Mouse (Mus musculus) liver, embryonic 13.5 days (tissue): ENCODE measurements around the gene Nid2. TPM values are rescaled to one million over a fixed set of nuclear protein-coding genes. Genes with fewer than 3 reads are reported as not detected.

ENCODE experiments used
- ATAC-seq: fragments of 200-750 bp; cut with Nextera tagmentation; 2 replicates; pipeline ENCODE4 v1.8.0; 2017; ENCODE audit warnings: low read depth, mild to moderate bottlenecking, moderate number of reproducible peaks, moderate library complexity
- DNase-seq: peaks from one replicate; pipeline ENCODE4 v3.0.0; 2022
- H3K27ac ChIP-seq: fragments of 300-500 bp; sonication (generic); 2 replicates; pipeline ENCODE4 v1.5.1; 2015; ENCODE audit warnings: moderate library complexity, mild to moderate bottlenecking, inconsistent platforms
- H3K27me3 ChIP-seq: fragments of 300-500 bp; sonication (generic); 2 replicates; pipeline ENCODE4 v1.6.1; 2015; ENCODE audit warnings: mild to moderate bottlenecking, inconsistent platforms
- H3K36me3 ChIP-seq: fragments of 300-500 bp; sonication (generic); 2 replicates; pipeline ENCODE4 v1.6.1; 2015; ENCODE audit warnings: mild to moderate bottlenecking, inconsistent platforms
- H3K4me1 ChIP-seq: fragments of 300-500 bp; sonication (generic); replicated peaks from 2 replicates; pipeline ENCODE4 v1.6.1; 2015; ENCODE audit warnings: inconsistent platforms
- H3K4me2 ChIP-seq: fragments of 300-500 bp; sonication (generic); 2 replicates; pipeline ENCODE4 v1.6.1; 2015; ENCODE audit warnings: inconsistent platforms, mild to moderate bottlenecking, moderate library complexity
- H3K4me3 ChIP-seq: fragments of 300-500 bp; sonication (generic); replicated peaks from 2 replicates; pipeline ENCODE4 v1.5.1; 2015; ENCODE audit warnings: mild to moderate bottlenecking, inconsistent platforms
- H3K9ac ChIP-seq: fragments of 300-500 bp; sonication (generic); 2 replicates; pipeline ENCODE4 v1.6.1; 2015; ENCODE audit warnings: mild to moderate bottlenecking, inconsistent platforms
- H3K9me3 ChIP-seq: fragments of 300-500 bp; sonication (generic); replicated peaks from 2 replicates; pipeline ENCODE4 v1.6.1; 2016; ENCODE audit warnings: inconsistent platforms
- WGBS: fragments of 180-500 bp; shearing (Covaris S2); methylation state at CpG from one replicate; pipeline ENCODE4 v1.1.7; 2015; ENCODE audit not compliant: insufficient replicate concordance; 5-methylcytosine and 5-hydroxymethylcytosine counted together
- polyA plus RNA-seq: library from polyadenylated mRNA; unstranded; fragments of >200 nt; fragmentation: Nextera tagmentation; extraction: Ambion mirVana; gene quantifications from 2 replicates; pipeline ENCODE4 v1.2.1, GENCODE M21; 2015

Nid2 gene
- polyA plus RNA-seq: 13.9 and 16.5 TPM in 2 replicates

GRCm38 (mm10) chr14:19751025-19751771 lies at the start of gene Nid2:
Gene Nid2 (plus strand): TSS chr14:19751265.
- under 1% methylated on average over 45 of the region's 45 CpGs for WGBS
- Histone ChIP-seq H3K27me3 (peaks cover 45% of the 10 kb centered on the region), H3K9ac (peak within 1 kb of the TSS; percentile 58), H3K4me1 (peaks cover 20% of the 10 kb centered on the region), H3K9me3 (no peaks in the 10 kb centered on the region), H3K36me3 (no peaks in the 10 kb centered on the region), H3K27ac (no peak within 1 kb of the TSS), H3K4me2 (peak within 1 kb of the TSS; percentile 77), H3K4me3 (peak within 1 kb of the TSS; percentile 60)
- peak; percentile 41 for DNase-seq
- peak; percentile 89 for ATAC-seq

GRCm38 (mm10) chr14:19701546-19701945 lies 49.5 kb upstream of the Nid2 start:
- H3K4me3 ChIP-seq: no peak overlapping the region
- no peak overlapping the region for H3K27ac ChIP-seq
- no peak overlapping the region for H3K4me2 ChIP-seq
- H3K9me3 ChIP-seq: no peaks in the 10 kb centered on the region
- H3K36me3 ChIP-seq: no peaks in the 10 kb centered on the region
- ATAC-seq: no peak
- H3K27me3 ChIP-seq: 0 out of 2 replicates have a peak, but pooled peaks cover 3% of the 10 kb centered on the region
- peaks cover under 1% of the 10 kb centered on the region; the same call in 1 of the 2 replicates for H3K4me1 ChIP-seq
- no peak for DNase-seq
- no peak overlapping the region for H3K9ac ChIP-seq

GRCm38 (mm10) chr14:19705649-19706048 lies 45.4 kb upstream of the Nid2 start:
- ATAC-seq: 0 out of 2 replicates have a peak, but pooled peaks have one; percentile 34
- Histone ChIP-seq H3K4me1 (peaks cover 10% of the 10 kb centered on the region), H3K4me3 (no peak overlapping the region), H3K4me2 (no peak overlapping the region), H3K9me3 (no peaks in the 10 kb centered on the region), H3K36me3 (no peaks in the 10 kb centered on the region), H3K27me3 (0 out of 2 replicates have a peak, but pooled peaks cover 3% of the 10 kb centered on the region), H3K27ac (no peak overlapping the region), H3K9ac (no peak overlapping the region)
- peak; percentile 34 for DNase-seq
- WGBS: 6% methylated on average over 16 of the region's 16 CpGs

- no peak for ATAC-seq
- no peak overlapping the region for H3K27ac ChIP-seq
- WGBS: under 1% methylated on average over 5 of the region's 5 CpGs
Observed at GRCm38 (mm10) chr14:19706454-19706853, 44.6 kb upstream of the Nid2 start.

GRCm38 (mm10) chr14:19706997-19707396 lies 44.1 kb upstream of the Nid2 start:
- Histone ChIP-seq H3K4me1 (peaks cover 10% of the 10 kb centered on the region), H3K27ac (no peak overlapping the region; the same call in 1 of the 2 replicates), H3K27me3 (0 out of 2 replicates have a peak, but pooled peaks cover 3% of the 10 kb centered on the region), H3K4me2 (no peak overlapping the region), H3K36me3 (no peaks in the 10 kb centered on the region), H3K4me3 (no peak overlapping the region), H3K9me3 (no peaks in the 10 kb centered on the region), H3K9ac (no peak overlapping the region)
- 36% methylated on average over 2 of the region's 2 CpGs for WGBS
- no peak for ATAC-seq
- no peak for DNase-seq

More at GRCm38 (mm10) chr14:19706454-19706853, 44.6 kb upstream of the Nid2 start:
- Histone ChIP-seq H3K9me3 (no peaks in the 10 kb centered on the region), H3K9ac (no peak overlapping the region), H3K36me3 (no peaks in the 10 kb centered on the region), H3K4me3 (no peak overlapping the region), H3K4me1 (peaks cover 10% of the 10 kb centered on the region), H3K27me3 (0 out of 2 replicates have a peak, but pooled peaks cover 3% of the 10 kb centered on the region), H3K4me2 (no peak overlapping the region)
- DNase-seq: peak; percentile 29

GRCm38 (mm10) chr14:19707721-19708507 lies 43.2 kb upstream of the Nid2 start:
- H3K9me3 ChIP-seq: no peaks in the 10 kb centered on the region
- H3K4me3 ChIP-seq: peak overlapping the region; percentile 41
- 0 out of 2 replicates have a peak, but pooled peaks cover 3% of the 10 kb centered on the region for H3K27me3 ChIP-seq
- H3K36me3 ChIP-seq: no peaks in the 10 kb centered on the region
- DNase-seq (no peak), ATAC-seq (0 out of 2 replicates have a peak, but pooled peaks have one; percentile 57)
- peaks cover 10% of the 10 kb centered on the region for H3K4me1 ChIP-seq
- no peak overlapping the region for H3K27ac ChIP-seq
- H3K9ac ChIP-seq: no peak overlapping the region
- peak overlapping the region; percentile 41 for H3K4me2 ChIP-seq
- 43% methylated on average over 11 of the region's 11 CpGs for WGBS

GRCm38 (mm10) chr14:19709161-19709560 lies 41.9 kb upstream of the Nid2 start:
- WGBS: 68% methylated on average over 9 of the region's 9 CpGs
- H3K9me3 ChIP-seq: no peaks in the 10 kb centered on the region
- DNase-seq (no peak), ATAC-seq (no peak)
- 0 out of 2 replicates have a peak overlapping the region, but pooled peaks have one; percentile 5 for H3K27ac ChIP-seq
- H3K27me3 ChIP-seq: 0 out of 2 replicates have a peak, but pooled peaks cover 3% of the 10 kb centered on the region
- H3K36me3 ChIP-seq: no peaks in the 10 kb centered on the region
- H3K4me1 ChIP-seq: peaks cover 10% of the 10 kb centered on the region
- H3K4me2 ChIP-seq: peak overlapping the region; percentile 41
- H3K4me3 ChIP-seq: peak overlapping the region; percentile 41; the same call in 1 of the 2 replicates
- H3K9ac ChIP-seq: 0 out of 2 replicates have a peak overlapping the region, but pooled peaks have one; percentile 29

GRCm38 (mm10) chr14:19711771-19712170 lies 39.3 kb upstream of the Nid2 start:
- H3K27me3 ChIP-seq: no peaks in the 10 kb centered on the region
- no peaks in the 10 kb centered on the region for H3K9me3 ChIP-seq
- no peaks in the 10 kb centered on the region for H3K36me3 ChIP-seq
- H3K27ac ChIP-seq: no peak overlapping the region
- no peak overlapping the region for H3K9ac ChIP-seq
- peaks cover 8% of the 10 kb centered on the region for H3K4me1 ChIP-seq
- DNase-seq (no peak), ATAC-seq (no peak)
- H3K4me3 ChIP-seq: no peak overlapping the region
- 47% methylated on average over 1 of the region's 1 CpGs for WGBS
- no peak overlapping the region for H3K4me2 ChIP-seq

- no peak overlapping the region for H3K27ac ChIP-seq
- 15% methylated on average over 3 of the region's 3 CpGs for WGBS
- no peak for DNase-seq
- no peak overlapping the region for H3K4me3 ChIP-seq
- H3K9ac ChIP-seq: no peak overlapping the region
- H3K9me3 ChIP-seq: no peaks in the 10 kb centered on the region
- no peaks in the 10 kb centered on the region for H3K36me3 ChIP-seq
- ATAC-seq: no peak
- H3K4me1 ChIP-seq: no peaks in the 10 kb centered on the region; the same call in 1 of the 2 replicates
- no peak overlapping the region for H3K4me2 ChIP-seq
- H3K27me3 ChIP-seq: no peaks in the 10 kb centered on the region
Observed at GRCm38 (mm10) chr14:19713067-19713466, 38.0 kb upstream of the Nid2 start.

GRCm38 (mm10) chr14:19719077-19719476 lies 32.0 kb upstream of the Nid2 start:
- no peak for DNase-seq
- H3K4me3 ChIP-seq: no peak overlapping the region
- H3K27ac ChIP-seq: no peak overlapping the region
- H3K9ac ChIP-seq: no peak overlapping the region
- H3K4me2 ChIP-seq: no peak overlapping the region
- H3K4me1 ChIP-seq: no peaks in the 10 kb centered on the region
- no peak for ATAC-seq
- WGBS: 47% methylated on average over 3 of the region's 3 CpGs
- H3K36me3 ChIP-seq: no peaks in the 10 kb centered on the region
- no peaks in the 10 kb centered on the region for H3K9me3 ChIP-seq
- no peaks in the 10 kb centered on the region for H3K27me3 ChIP-seq

GRCm38 (mm10) chr14:19720044-19720611 lies 30.9 kb upstream of the Nid2 start:
- no peaks in the 10 kb centered on the region for H3K9me3 ChIP-seq
- no peaks in the 10 kb centered on the region for H3K4me1 ChIP-seq
- no peaks in the 10 kb centered on the region for H3K27me3 ChIP-seq
- no peak overlapping the region for H3K4me3 ChIP-seq
- no peak overlapping the region for H3K4me2 ChIP-seq
- DNase-seq (no peak), ATAC-seq (no peak)
- WGBS: 57% methylated on average over 2 of the region's 2 CpGs
- H3K9ac ChIP-seq: no peak overlapping the region
- no peak overlapping the region for H3K27ac ChIP-seq
- no peaks in the 10 kb centered on the region for H3K36me3 ChIP-seq
